Mouse (Mus musculus) layer of hippocampus, postnatal 36 days (tissue): ENCODE measurements at regions not wholly inside any gene's neighbourhood (a gene's known extent, or its start where the extent isn't known, plus 50 kb on each side); places are given as distances from the start of the nearest gene placed in this dataset.
"Not testable (repeated sequence)": the region's sequence is repeated elsewhere in the genome, so short reads cannot be mapped to it uniquely, and the experiment has no call there.

Experiments used
- DNase-seq, 2 experiments: peaks; one replicate each; pipeline ENCODE4 v3.0.0; 2022

GRCm38 (mm10) chr9:41914611-41915010, 209.5 kb downstream of the Sorl1 start:
- no peak for DNase-seq

- DNase-seq, result no peak
Measured at GRCm38 (mm10) chr9:41913911-41914310, 210.2 kb downstream of the Sorl1 start.

- no peak for DNase-seq
Measured at GRCm38 (mm10) chr9:41912482-41912881, 211.6 kb downstream of the Sorl1 start.

- no peak for DNase-seq
Measured at GRCm38 (mm10) chr9:41900606-41900974, 223.5 kb downstream of the Sorl1 start.

- DNase-seq, result no peak
Measured at GRCm38 (mm10) chr9:41899766-41900605, 224.1 kb downstream of the Sorl1 start.

- DNase-seq, result no peak
Measured at GRCm38 (mm10) chr9:41895106-41895505, 229.0 kb downstream of the Sorl1 start.

GRCm38 (mm10) chr9:41892841-41893240, 231.3 kb downstream of the Sorl1 start:
- DNase-seq, result no peak

GRCm38 (mm10) chr9:41891206-41891605, 232.9 kb downstream of the Sorl1 start:
- DNase-seq, result no peak

- DNase-seq, result peak; percentile 73
Measured at GRCm38 (mm10) chr9:41890273-41891141, 233.6 kb downstream of the Sorl1 start.

- DNase-seq, result no peak
Measured at GRCm38 (mm10) chr9:41889568-41890272, 234.4 kb downstream of the Sorl1 start.

- no peak for DNase-seq
Measured at GRCm38 (mm10) chr9:41888616-41889150, 235.4 kb downstream of the Sorl1 start.

GRCm38 (mm10) chr9:41886456-41886855, 237.6 kb downstream of the Sorl1 start:
- DNase-seq, result not testable (repeated sequence)

- no peak for DNase-seq
Measured at GRCm38 (mm10) chr9:41880457-41880856, 243.6 kb downstream of the Sorl1 start.

- DNase-seq, result no peak
Measured at GRCm38 (mm10) chr9:41879080-41879479, 245.0 kb downstream of the Sorl1 start.

GRCm38 (mm10) chr9:41861136-41861535, 263.0 kb downstream of the Sorl1 start:
- DNase-seq, result no peak

GRCm38 (mm10) chr9:41860681-41861080, 263.4 kb downstream of the Sorl1 start:
- peak; percentile 17 to 44 for DNase-seq

- no peak for DNase-seq
Measured at GRCm38 (mm10) chr9:41859780-41860179, 264.3 kb downstream of the Sorl1 start.

- DNase-seq, result no peak
Measured at GRCm38 (mm10) chr9:41852099-41852498, 272.0 kb downstream of the Sorl1 start.

GRCm38 (mm10) chr9:41849628-41850326, 274.3 kb downstream of the Sorl1 start:
- no peak for DNase-seq

- no peak for DNase-seq
Measured at GRCm38 (mm10) chr9:41844616-41845015, 279.5 kb downstream of the Sorl1 start.

GRCm38 (mm10) chr9:41834487-41835404, 289.4 kb downstream of the Sorl1 start:
- DNase-seq, result no peak
